Mouse (Mus musculus) liver, adult 2 months (tissue): Measurements from ENCODE around the gene Olfr69. TPM values are rescaled to one million over a fixed set of nuclear protein-coding genes. Genes with fewer than 3 reads are reported as not detected.
"Not testable (repeated sequence)": the region's sequence is repeated elsewhere in the genome, so short reads cannot be mapped to it uniquely, and the experiment has no call there.

Source experiments
- DNase-seq: peaks from one replicate; pipeline ENCODE4 v3.0.0-alpha.2; 2011; ENCODE audit warnings: low read depth, low spot score; ENCODE audit errors: extremely low read depth
- H3K27ac ChIP-seq: fragments of 200-500 bp; replicated peaks from 2 replicates; pipeline ENCODE4 v1.5.1; 2012; ENCODE audit warnings: low read depth, mild to moderate bottlenecking, control low read depth, inconsistent platforms, low read length; ENCODE audit not compliant: insufficient read depth
- H3K27me3 ChIP-seq: fragments of 200-500 bp; 2 replicates; pipeline ENCODE4 v1.6.1; 2012; ENCODE audit warnings: mild to moderate bottlenecking, moderate library complexity, low read length, inconsistent platforms; ENCODE audit not compliant: control insufficient read depth, insufficient read depth
- H3K36me3 ChIP-seq: fragments of 200-500 bp; 2 replicates; pipeline ENCODE4 v1.6.1; 2012; ENCODE audit warnings: low read length, inconsistent platforms; ENCODE audit not compliant: control insufficient read depth, insufficient read depth
- H3K4me1 ChIP-seq: fragments of 200-500 bp; 2 replicates; pipeline ENCODE4 v1.6.1; 2011; ENCODE audit warnings: low read length; ENCODE audit not compliant: control insufficient read depth, insufficient read depth
- H3K4me3 ChIP-seq: fragments of 200-500 bp; 2 replicates; pipeline ENCODE4 v1.5.1; 2011; ENCODE audit warnings: low read depth, mild to moderate bottlenecking, control low read depth, low read length, moderate library complexity; ENCODE audit not compliant: insufficient read depth
- H3K79me2 ChIP-seq: fragments of 200-500 bp; 2 replicates; pipeline ENCODE4 v1.6.1; 2012; ENCODE audit warnings: inconsistent platforms, mild to moderate bottlenecking, low read length, moderate library complexity; ENCODE audit not compliant: control insufficient read depth, insufficient read depth
- H3K9ac ChIP-seq: fragments of 200-500 bp; 2 replicates; pipeline ENCODE4 v1.6.1; 2012; ENCODE audit warnings: low read depth, mild to moderate bottlenecking, control low read depth, inconsistent platforms, low read length
- CTCF ChIP-seq: fragments of 200-500 bp; IDR thresholded peaks from 2 replicates; pipeline ENCODE4 v1.5.1; 2011; ENCODE audit warnings: low read depth, low read length, control low read depth
- POLR2A ChIP-seq: fragments of 200-500 bp; IDR thresholded peaks from 2 replicates; pipeline ENCODE4 v1.6.1; 2011; ENCODE audit warnings: low read length, control low read depth; ENCODE audit not compliant: insufficient read depth; ENCODE audit errors: extremely low read depth
- WGBS: fragments of 180-500 bp; shearing (Covaris S2); methylation state at CpG from one replicate; pipeline ENCODE4 v1.1.7; 2018; 5-methylcytosine and 5-hydroxymethylcytosine counted together
- polyA plus RNA-seq: library from polyadenylated mRNA; depleted of rRNA; stranded (reverse); fragments of >200 nt; gene quantifications from 2 replicates; pipeline ENCODE4 v1.2.3, GENCODE M21; 2012
- total RNA-seq: library from RNA; depleted of rRNA; stranded (reverse); fragments of >200 nt; gene quantifications from 2 replicates; pipeline ENCODE4 v1.2.3, GENCODE M21; 2014

Gene Olfr69
- total and polyA plus RNA-seq, 2 experiments: not detected

DNA sequence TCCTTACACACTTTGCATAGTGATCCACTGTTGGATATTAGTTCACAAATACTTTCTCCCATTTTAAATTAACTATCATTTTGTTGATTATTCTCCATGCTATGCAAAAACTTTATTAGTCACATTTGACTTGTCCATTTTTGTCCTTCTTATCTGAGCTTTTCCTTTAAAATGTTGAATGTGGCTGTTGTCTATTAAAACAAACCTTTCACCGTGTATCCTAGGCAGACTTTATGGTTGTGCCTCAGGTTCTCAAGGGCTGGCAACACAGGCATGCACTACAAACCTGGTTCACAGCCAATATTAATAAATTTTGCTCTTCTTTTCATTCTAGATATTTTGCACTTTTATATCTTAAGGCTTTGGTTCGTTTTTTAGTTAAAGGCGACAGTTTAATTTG is 39.4 kb upstream of the Olfr69 start:
- no peak overlapping the region for H3K27ac ChIP-seq
- TF ChIP-seq POLR2A (no peak), CTCF (no peak)
- DNase-seq: no peak
- H3K9ac ChIP-seq: no peak overlapping the region
- H3K4me1 ChIP-seq: no peaks in the 10 kb centered on the region
- H3K27me3 ChIP-seq: no peaks in the 10 kb centered on the region
- H3K36me3 ChIP-seq: no peaks in the 10 kb centered on the region
- H3K79me2 ChIP-seq: no peaks in the 10 kb centered on the region
- 74% methylated on average over 3 of the region's 3 CpGs for WGBS
- H3K4me3 ChIP-seq: no peak overlapping the region

DNA sequence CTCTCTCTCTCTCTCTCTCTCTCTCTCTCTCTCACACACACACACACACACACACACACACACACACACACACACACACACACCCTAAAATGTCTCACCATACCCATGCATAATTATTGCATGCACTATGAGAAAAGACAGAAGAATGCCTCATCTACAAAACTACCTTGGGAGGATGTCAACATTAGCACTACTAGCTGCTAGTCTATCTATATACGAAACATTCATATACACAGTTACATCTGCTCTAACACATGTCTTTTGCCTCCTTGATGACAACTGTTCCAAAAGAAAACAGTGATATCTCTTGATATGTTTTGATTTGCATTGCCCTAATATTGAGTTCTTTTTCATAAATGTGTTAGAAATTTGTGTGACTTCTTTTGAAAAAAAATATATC is 38.9 kb upstream of the Olfr69 start:
- TF ChIP-seq CTCF: no peak
- no peak for TF ChIP-seq POLR2A
- no peaks in the 10 kb centered on the region for H3K36me3 ChIP-seq
- no peak for DNase-seq
- no peak overlapping the region for H3K9ac ChIP-seq
- H3K79me2 ChIP-seq: no peaks in the 10 kb centered on the region
- no peaks in the 10 kb centered on the region for H3K27me3 ChIP-seq
- no peaks in the 10 kb centered on the region for H3K4me1 ChIP-seq
- 73% methylated on average over 1 of the region's 1 CpGs for WGBS
- no peak overlapping the region for H3K27ac ChIP-seq
- no peak overlapping the region for H3K4me3 ChIP-seq

- WGBS: 67% methylated on average over 1 of the region's 1 CpGs
- H3K4me1 ChIP-seq: no peaks in the 10 kb centered on the region
- H3K4me3 ChIP-seq: no peak overlapping the region
- H3K9ac ChIP-seq: no peak overlapping the region
- TF ChIP-seq CTCF (no peak), POLR2A (no peak)
- no peak for DNase-seq
- H3K36me3 ChIP-seq: no peaks in the 10 kb centered on the region
- H3K79me2 ChIP-seq: no peaks in the 10 kb centered on the region
- no peaks in the 10 kb centered on the region for H3K27me3 ChIP-seq
- H3K27ac ChIP-seq: no peak overlapping the region
Observed at GRCm38 (mm10) chr7:103809801-103810155, 38.4 kb upstream of the Olfr69 start.

- no peaks in the 10 kb centered on the region for H3K27me3 ChIP-seq
- no peak for TF ChIP-seq POLR2A
- TF ChIP-seq CTCF: no peak
- no peak overlapping the region for H3K4me3 ChIP-seq
- no peaks in the 10 kb centered on the region for H3K79me2 ChIP-seq
- WGBS: 44% methylated on average over 5 of the region's 5 CpGs
- no peak overlapping the region for H3K9ac ChIP-seq
- no peak for DNase-seq
- no peak overlapping the region for H3K27ac ChIP-seq
- no peaks in the 10 kb centered on the region for H3K36me3 ChIP-seq
- H3K4me1 ChIP-seq: no peaks in the 10 kb centered on the region
Observed at GRCm38 (mm10) chr7:103808971-103809800, 37.8 kb upstream of the Olfr69 start.

DNA sequence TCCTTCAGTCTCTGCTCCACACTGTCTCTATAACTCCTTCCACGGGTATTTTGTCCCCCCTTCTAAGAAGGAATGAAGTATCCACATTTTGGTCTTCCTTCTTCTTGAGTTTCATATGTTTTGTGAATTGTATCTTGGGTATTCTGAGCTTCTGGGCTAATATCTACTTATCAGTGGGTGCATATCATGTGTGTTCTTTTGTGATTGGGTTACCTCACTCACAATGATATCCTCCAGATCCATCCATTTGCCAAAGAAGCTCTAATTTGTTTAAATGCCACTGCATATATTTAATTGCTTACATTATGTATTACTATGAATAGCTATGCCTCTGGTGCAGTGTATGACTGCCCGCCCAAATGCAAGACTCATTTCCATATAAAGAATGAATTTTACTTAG is 36.7 kb upstream of the Olfr69 start:
- H3K27ac ChIP-seq, H3K4me3 ChIP-seq, DNase-seq, H3K27me3 ChIP-seq, H3K79me2 ChIP-seq, H3K4me1 ChIP-seq, H3K36me3 ChIP-seq, H3K9ac ChIP-seq: not testable (repeated sequence)
- WGBS: 44% methylated on average over 2 of the region's 2 CpGs

DNA sequence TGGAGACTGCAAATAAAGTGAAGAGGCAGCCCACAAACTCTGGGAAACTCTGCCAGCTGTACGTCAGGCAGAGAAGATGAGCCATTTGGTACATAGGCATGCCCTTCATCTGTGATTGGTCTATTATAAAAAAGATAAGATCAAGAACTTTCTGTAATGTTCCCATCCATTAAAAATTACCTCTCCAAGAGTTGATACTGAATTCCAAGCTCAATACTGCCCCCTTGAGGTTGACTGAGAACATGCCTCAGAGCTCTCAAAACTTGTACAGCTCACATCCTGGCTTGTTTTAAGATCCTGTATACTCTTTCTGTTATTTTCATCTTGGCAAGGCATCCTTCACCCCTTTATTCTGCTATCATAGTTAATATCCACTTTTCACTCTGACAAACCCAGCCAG is 35.5 kb upstream of the Olfr69 start:
- Histone ChIP-seq H3K79me2 (no peaks in the 10 kb centered on the region), H3K27ac (no peak overlapping the region), H3K4me1 (no peaks in the 10 kb centered on the region), H3K27me3 (no peaks in the 10 kb centered on the region), H3K36me3 (no peaks in the 10 kb centered on the region), H3K4me3 (no peak overlapping the region), H3K9ac (no peak overlapping the region)
- DNase-seq: peak; percentile 29
- TF ChIP-seq POLR2A: no peak
- peak; percentile 36 for TF ChIP-seq CTCF
- 72% methylated on average over 1 of the region's 1 CpGs for WGBS
